ENCODE assay signal across 12 mouse cellular contexts in genomic region chr12:84150976-84151375, GRCm38 (mm10). TPM values are rescaled to one million over a fixed set of nuclear protein-coding genes. Genes with fewer than 3 reads are reported as not detected.
DNase-seq lines count a peak whose midpoint lies in the region; ATAC-seq and TF ChIP-seq lines count a peak whose summit lies in the region.
"Had no signal": no experiment of that assay in that cellular context is flagged by ENCODE, and none has a peak within 500 bp of the region (broad histone marks: within the 10 kb centered on the region; RNA-seq: fewer than 3 reads in every experiment).

No protein-coding gene starts in this region.

- no peaks in the 10 kb centered on the region for H3K27me3 ChIP-seq in liver, embryonic 13.5 days
- H3K27me3 ChIP-seq: megakaryocyte, embryonic 14.5 days; neural tube, embryonic 13.5 days had no signal

- peak overlapping the region; percentile 54 for H3K27ac ChIP-seq in gastrocnemius, adult 2 months
- H3K27ac ChIP-seq in liver, embryonic 13.5 days, result peak overlapping the region; percentile 96
- H3K27ac ChIP-seq: neural tube, embryonic 13.5 days had no signal

- H3K9ac ChIP-seq in liver, embryonic 13.5 days, result peak overlapping the region; percentile 76
- H3K9ac ChIP-seq: neural tube, embryonic 13.5 days had no signal

- H3K4me3 ChIP-seq in gastrocnemius, adult 2 months, result no peak overlapping the region
- peak overlapping the region; percentile 62 for H3K4me3 ChIP-seq in liver, embryonic 13.5 days (replicated peaks)
- H3K4me3 ChIP-seq: megakaryocyte, embryonic 14.5 days; neural tube, embryonic 13.5 days had no signal

- peaks cover 66% of the 10 kb centered on the region for H3K36me3 ChIP-seq in liver, embryonic 13.5 days

- peak; percentile 69 for ATAC-seq in erythroblast, adult 5-6 weeks (replicated peaks; ENCODE audit: low FRiP score, poor library complexity, severe bottlenecking)
- ATAC-seq in liver, embryonic 13.5 days (ENCODE audit: low read depth), result peak; percentile 88
- ATAC-seq: forebrain, embryonic 14.5 days had no signal

- intact Hi-C loops in gastrocnemius, adult 2 months (cut with DNase I), result no loop called here
- intact Hi-C loops in gastrocnemius, postnatal 14 days (cut with DNase I; ENCODE audit: low total_unique reads), result no loop called here

- peak overlapping the region; percentile 65 for H3K4me2 ChIP-seq in liver, embryonic 13.5 days
- H3K4me2 ChIP-seq: neural tube, embryonic 13.5 days had no signal

- DNase-seq in gastrocnemius, adult 2 months, result no peak
- no peak for DNase-seq in gastrocnemius, postnatal 14 days
- peak; percentile 58 for DNase-seq in 416B (ENCODE audit: low read depth)
- peak; percentile 82 for DNase-seq in liver, embryonic 13.5 days
- DNase-seq in retina, postnatal 1 day, result no peak
- no peak for DNase-seq in left cerebral cortex, adult 9 months (ENCODE audit: low spot score in 2 of 2)
- DNase-seq in left cerebral cortex, adult 8-10 months (ENCODE audit: low spot score in 2 of 2), result no peak
- DNase-seq: cerebellum, postnatal 14 days had no signal

- WGBS in liver, embryonic 13.5 days (ENCODE audit: insufficient replicate concordance), result 7% methylated on average over 6 of the region's 6 CpGs

- peaks cover 86% of the 10 kb centered on the region for H3K4me1 ChIP-seq in liver, embryonic 13.5 days (replicated peaks)

- no peak for TF ChIP-seq CTCF in gastrocnemius, adult 2 months (IDR thresholded peaks at IDR 0.05)

- no peaks in the 10 kb centered on the region for H3K9me3 ChIP-seq in liver, embryonic 13.5 days (replicated peaks)
- H3K9me3 ChIP-seq: megakaryocyte, embryonic 14.5 days; neural tube, embryonic 13.5 days had no signal

RNA-seq across cellular contexts. Expression of gene Pnma1, which starts 2.7 kb away (rescaled TPM):
- total RNA-seq in gastrocnemius, adult 2 months (2021), result under 1 TPM; 0.10 to 0.17 TPM
- under 1 TPM; 0.23 to 0.24 TPM for total RNA-seq in gastrocnemius, postnatal 14 days (2021)
- total RNA-seq in erythroblast, adult 5-6 weeks (2015; ENCODE audit: low replicate concordance), result 1.5 and 4.4 TPM in 2 replicates
- 1.0 and 4.5 TPM in 2 replicates for total RNA-seq in erythroblast, adult 5-6 weeks (2017; ENCODE audit: low replicate concordance)
- polyA plus RNA-seq in liver, embryonic 13.5 days (2015; fragmentation: Nextera tagmentation; extraction: Ambion mirVana), result 0.14 TPM in 1 of 2 replicates, not detected in the other
- total RNA-seq in left cerebral cortex, adult 8-10 months (2022), result 1 to 10 TPM; 5.1 to 6.3 (median 5.8) TPM

RNA-seq across cellular contexts. Expression of gene Dnal1, which starts 36.8 kb away (rescaled TPM):
- 1 to 10 TPM; 9.8 to 10.0 TPM for total RNA-seq in gastrocnemius, adult 2 months (2021)
- total RNA-seq in gastrocnemius, postnatal 14 days (2021), result 1 to 10 TPM; 7.0 to 7.3 TPM
- 0.63 TPM in 1 of 2 replicates, not detected in the other for total RNA-seq in erythroblast, adult 5-6 weeks (2015; ENCODE audit: low replicate concordance)
- not detected in 2 replicates for total RNA-seq in erythroblast, adult 5-6 weeks (2017; ENCODE audit: low replicate concordance)
- 0.23 and 0.27 TPM in 2 replicates for polyA plus RNA-seq in liver, embryonic 13.5 days (2015; fragmentation: Nextera tagmentation; extraction: Ambion mirVana)
- total RNA-seq in left cerebral cortex, adult 8-10 months (2022), result 10 to 100 TPM; 72.6 to 93.3 (median 83.6) TPM

RNA-seq across cellular contexts. Expression of gene Acot6, which starts 50.5 kb away (rescaled TPM):
- 1 to 10 TPM; 1.7 to 2.5 TPM for total RNA-seq in gastrocnemius, adult 2 months (2021)
- 1 to 10 TPM; 2.4 to 2.6 TPM for total RNA-seq in gastrocnemius, postnatal 14 days (2021)
- not detected in 2 replicates for total RNA-seq in erythroblast, adult 5-6 weeks (2015; ENCODE audit: low replicate concordance)
- 0.42 and 2.3 TPM in 2 replicates for total RNA-seq in erythroblast, adult 5-6 weeks (2017; ENCODE audit: low replicate concordance)
- 0.40 and 0.51 TPM in 2 replicates for polyA plus RNA-seq in liver, embryonic 13.5 days (2015; fragmentation: Nextera tagmentation; extraction: Ambion mirVana)
- 1 to 10 TPM; 4.1 to 4.9 (median 4.1) TPM for total RNA-seq in left cerebral cortex, adult 8-10 months (2022)

Comparison
In these comparisons a context has a peak if more than half of its experiments do, and no peak if none do; other contexts are left out.
1. DNase-seq: peak in 416B (single experiment) and liver, embryonic 13.5 days (single experiment); none in gastrocnemius, adult 2 months (single experiment), gastrocnemius, postnatal 14 days (single experiment), retina, postnatal 1 day (single experiment), left cerebral cortex, adult 9 months (0 of 2) and left cerebral cortex, adult 8-10 months (0 of 2).
2. RNA of gene Dnal1, which starts 36.8 kb away (total RNA-seq): 72.6 to 93.3 TPM in left cerebral cortex, adult 8-10 months, 9.8 to 10.0 TPM in gastrocnemius, adult 2 months and 7.0 to 7.3 TPM in gastrocnemius, postnatal 14 days; 0.63 TPM in erythroblast, adult 5-6 weeks; every median in the first group is over 4 times any median in the second.